Comparison of ENCODE assay signal across 19 mouse cellular contexts in the genomic region with DNA sequence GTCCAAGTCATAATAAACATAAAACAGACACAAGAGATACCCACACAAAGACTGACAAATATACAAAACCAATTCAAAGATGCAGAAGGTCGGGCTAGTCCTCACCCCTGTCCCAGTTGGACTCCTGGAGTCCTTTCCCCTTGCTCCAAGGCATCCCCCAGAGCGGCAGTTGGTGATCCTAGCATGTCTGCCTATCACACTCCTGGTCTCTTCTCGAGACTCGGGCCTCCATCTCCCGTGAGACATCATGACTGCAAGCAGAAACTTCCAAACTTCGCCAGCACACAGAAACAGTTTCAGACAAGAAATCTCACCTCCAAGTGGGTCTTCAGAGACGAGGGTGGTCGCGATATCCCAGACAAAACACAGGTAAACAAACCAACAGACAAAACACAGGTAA. TPM values are rescaled to one million over a fixed set of nuclear protein-coding genes. Genes with fewer than 3 reads are reported as not detected.
A peak's percentile ranks its signal among the peaks of the same experiment; 100 is the strongest.
DNase-seq lines count a peak whose midpoint lies in the region.
"Had no signal": no experiment of that assay in that cellular context is flagged by ENCODE, and none has a peak within 500 bp of the region (broad histone marks: within the 10 kb centered on the region; RNA-seq: fewer than 3 reads in every experiment).

No protein-coding gene starts in this region.

- intact Hi-C loops in heart, postnatal 25 days (cut with DNase I): no loop called here

- DNase-seq in heart, adult 11 months: peak; percentile 51
- no peak for DNase-seq in heart, postnatal 25 days (ENCODE audit: low spot score)
- DNase-seq: adrenal gland, adult 2 months; adrenal gland, adult 8-10 months; adrenal gland, postnatal 10 days; adrenal gland, postnatal 14 days; adrenal gland, postnatal 25 days; adrenal gland, postnatal 36 days; B cell, adult 2 months; cerebellum, adult 11 months; cerebellum, adult 11-12 months; cerebellum, adult 18-20 months; cerebellum, adult 2 months had no signal

RNA-seq across cellular contexts. Expression of gene Amelx, which starts 46.5 kb away (rescaled TPM):
- not detected for total RNA-seq in heart, postnatal 25 days (2021)
- total RNA-seq: adrenal gland, adult 18-20 months; adrenal gland, adult 2 months; adrenal gland, adult 8-10 months; adrenal gland, postnatal 10 days; adrenal gland, postnatal 14 days; adrenal gland, postnatal 25 days; adrenal gland, postnatal 36 days; adrenal gland, postnatal 4 days; CH12.LX; ES-E14; G1E; MEL had no signal
